In the genomic region with DNA sequence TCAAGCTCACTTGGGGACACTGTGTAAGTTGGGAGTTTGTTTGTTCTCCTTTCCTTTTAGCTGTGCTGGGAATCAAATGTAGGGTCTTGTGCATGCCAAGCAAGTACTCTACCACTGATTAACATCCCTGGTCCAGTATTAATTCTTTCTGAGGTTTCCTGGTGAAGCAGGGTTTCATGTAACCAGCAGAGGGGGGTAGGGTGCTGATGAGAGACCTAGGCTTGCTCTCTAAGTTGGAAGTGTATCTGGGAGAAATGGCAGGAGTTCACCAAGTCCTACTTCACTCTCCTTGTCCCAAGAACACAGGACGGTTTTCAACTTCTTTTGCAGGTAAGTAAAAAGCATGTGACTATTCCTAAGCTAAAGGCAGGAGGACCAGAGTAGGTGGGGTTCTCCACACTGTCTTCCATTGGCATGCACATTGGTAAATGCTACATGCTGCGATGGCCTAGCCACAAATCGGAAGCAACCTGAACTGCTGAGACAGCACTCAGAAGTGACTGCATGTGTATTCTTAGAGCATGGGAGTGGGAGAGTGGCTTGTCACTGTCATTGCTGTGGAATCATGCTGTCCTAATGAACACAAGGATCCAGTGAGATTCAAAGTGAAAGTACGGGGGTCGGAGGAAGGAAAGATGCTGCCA, we compare ENCODE assay signal across 12 mouse cellular contexts. TPM values are rescaled to one million over a fixed set of nuclear protein-coding genes. Genes with fewer than 3 reads are reported as not detected.
DNase-seq lines count a peak whose midpoint lies in the region; ATAC-seq and TF ChIP-seq lines count a peak whose summit lies in the region.
"Had no signal": no experiment of that assay in that cellular context is flagged by ENCODE, and none has a peak within 500 bp of the region (broad histone marks: within the 10 kb centered on the region; RNA-seq: fewer than 3 reads in every experiment).

No protein-coding gene starts in this region.

- H3K4me2 ChIP-seq in hindbrain, postnatal 0 days (ENCODE audit: low read depth, low read length) = no peak overlapping the region
- H3K4me2 ChIP-seq in hindbrain, embryonic 14.5 days (replicated peaks) = no peak overlapping the region
- no peak overlapping the region for H3K4me2 ChIP-seq in midbrain, postnatal 0 days (ENCODE audit: low read depth, low read length, poor library complexity, severe bottlenecking)
- no peak overlapping the region for H3K4me2 ChIP-seq in midbrain, embryonic 15.5 days

- WGBS in hindbrain, postnatal 0 days = 88% methylated on average over 5 of the region's 5 CpGs
- WGBS in hindbrain, embryonic 14.5 days = 84% methylated on average over 5 of the region's 5 CpGs
- 77% methylated on average over 5 of the region's 5 CpGs for WGBS in midbrain, postnatal 0 days
- WGBS in midbrain, embryonic 15.5 days = 82% methylated on average over 5 of the region's 5 CpGs

- no peaks in the 10 kb centered on the region for H3K27me3 ChIP-seq in hindbrain, postnatal 0 days (ENCODE audit: insufficient read depth, low read length)
- no peaks in the 10 kb centered on the region for H3K27me3 ChIP-seq in hindbrain, embryonic 14.5 days (ENCODE audit: control insufficient read depth, insufficient read depth, low read length)
- no peaks in the 10 kb centered on the region for H3K27me3 ChIP-seq in midbrain, postnatal 0 days (ENCODE audit: insufficient read depth, low read length)
- no peaks in the 10 kb centered on the region for H3K27me3 ChIP-seq in midbrain, embryonic 15.5 days (replicated peaks)

- no peak overlapping the region for H3K9ac ChIP-seq in hindbrain, postnatal 0 days (replicated peaks; ENCODE audit: low read length)
- no peak overlapping the region for H3K9ac ChIP-seq in hindbrain, embryonic 14.5 days
- no peak overlapping the region for H3K9ac ChIP-seq in midbrain, postnatal 0 days (replicated peaks; ENCODE audit: low read length, poor library complexity, severe bottlenecking)
- H3K9ac ChIP-seq in midbrain, embryonic 15.5 days = no peak overlapping the region
- H3K9ac ChIP-seq: liver, embryonic 14.5 days had no signal

- no peak overlapping the region for H3K4me3 ChIP-seq in hindbrain, postnatal 0 days (ENCODE audit: low read length)
- no peak overlapping the region for H3K4me3 ChIP-seq in hindbrain, embryonic 14.5 days (replicated peaks; ENCODE audit: low read length)
- H3K4me3 ChIP-seq in midbrain, postnatal 0 days (ENCODE audit: low read depth, low read length) = no peak overlapping the region
- H3K4me3 ChIP-seq in midbrain, embryonic 15.5 days = no peak overlapping the region

- no peak for ATAC-seq in hindbrain, postnatal 0 days
- ATAC-seq in hindbrain, embryonic 14.5 days (ENCODE audit: low FRiP score) = no peak
- ATAC-seq in midbrain, postnatal 0 days (ENCODE audit: low FRiP score) = no peak
- no peak for ATAC-seq in midbrain, embryonic 15.5 days (replicated peaks)
- ATAC-seq: intestine, embryonic 16.5 days had no signal

- H3K36me3 ChIP-seq in hindbrain, postnatal 0 days (ENCODE audit: insufficient read depth, low read length) = no peaks in the 10 kb centered on the region
- H3K36me3 ChIP-seq in hindbrain, embryonic 14.5 days (replicated peaks; ENCODE audit: control insufficient read depth, insufficient read depth) = no peaks in the 10 kb centered on the region
- H3K36me3 ChIP-seq in midbrain, postnatal 0 days (ENCODE audit: insufficient read depth, low read length) = no peaks in the 10 kb centered on the region
- no peaks in the 10 kb centered on the region for H3K36me3 ChIP-seq in midbrain, embryonic 15.5 days (replicated peaks)

- DNase-seq in hindbrain, postnatal 0 days (ENCODE audit: low spot score) = peak; percentile 10
- DNase-seq in hindbrain, embryonic 14.5 days (ENCODE audit: low spot score) = no peak
- DNase-seq in midbrain, postnatal 0 days (ENCODE audit: low spot score) = no peak
- DNase-seq in R1 (ENCODE audit: low read depth, low spot score) = peak; percentile 23
- no peak for DNase-seq in urinary bladder, postnatal 14 days (ENCODE audit: low spot score)
- DNase-seq in thymus, postnatal 14 days = no peak
- DNase-seq: heart, postnatal 14 days; midbrain, embryonic 14.5 days had no signal

- no peaks in the 10 kb centered on the region for H3K4me1 ChIP-seq in hindbrain, postnatal 0 days (ENCODE audit: insufficient read depth, low read length)
- H3K4me1 ChIP-seq in hindbrain, embryonic 14.5 days (replicated peaks; ENCODE audit: control insufficient read depth, insufficient read depth, low read length) = no peaks in the 10 kb centered on the region
- no peaks in the 10 kb centered on the region for H3K4me1 ChIP-seq in midbrain, postnatal 0 days (ENCODE audit: insufficient read depth, low read length)
- no peaks in the 10 kb centered on the region for H3K4me1 ChIP-seq in midbrain, embryonic 15.5 days

- TF ChIP-seq CTCF in hindbrain, postnatal 0 days (IDR thresholded peaks at IDR 0.05; ENCODE audit: low read depth) = peak; percentile 44
- TF ChIP-seq CTCF in midbrain, postnatal 0 days (IDR thresholded peaks at IDR 0.05) = peak; percentile 52

- no peaks in the 10 kb centered on the region for H3K9me3 ChIP-seq in hindbrain, postnatal 0 days (ENCODE audit: low read length)
- no peaks in the 10 kb centered on the region for H3K9me3 ChIP-seq in hindbrain, embryonic 14.5 days (ENCODE audit: control insufficient read depth, low read length)
- H3K9me3 ChIP-seq in midbrain, postnatal 0 days (ENCODE audit: low read length) = no peaks in the 10 kb centered on the region
- H3K9me3 ChIP-seq in midbrain, embryonic 15.5 days = no peaks in the 10 kb centered on the region

- H3K27ac ChIP-seq in hindbrain, postnatal 0 days = no peak overlapping the region
- no peak overlapping the region for H3K27ac ChIP-seq in hindbrain, embryonic 14.5 days
- no peak overlapping the region for H3K27ac ChIP-seq in midbrain, postnatal 0 days (ENCODE audit: low read depth, low read length)
- no peak overlapping the region for H3K27ac ChIP-seq in midbrain, embryonic 15.5 days
- H3K27ac ChIP-seq: liver, embryonic 14.5 days had no signal

RNA-seq across cellular contexts. Expression of gene Tnn, which starts 53.6 kb away (rescaled TPM):
- total RNA-seq in hindbrain, postnatal 0 days (2014; rRNA removed) = 0.84 and 1.0 TPM in 2 replicates
- 0.09 and 0.10 TPM in 2 replicates for polyA plus RNA-seq in hindbrain, postnatal 0 days (2015; fragmentation: Nextera tagmentation; extraction: Ambion mirVana)
- 0.09 TPM in 1 of 2 replicates, not detected in the other for polyA plus RNA-seq in hindbrain, embryonic 14.5 days (2014; fragmentation: Nextera tagmentation; extraction: Ambion mirVana)
- 0.11 and 0.14 TPM in 2 replicates for total RNA-seq in midbrain, postnatal 0 days (2014; rRNA removed)
- 0.05 TPM in 1 of 2 replicates, not detected in the other for polyA plus RNA-seq in midbrain, postnatal 0 days (2015; fragmentation: Nextera tagmentation; extraction: Ambion mirVana)
- not detected in 2 replicates for polyA plus RNA-seq in midbrain, embryonic 15.5 days (2015; fragmentation: Nextera tagmentation; extraction: Ambion mirVana)
- total RNA-seq: gastrocnemius, adult 18-20 months had no signal

RNA-seq across cellular contexts. Expression of gene 4930523C07Rik, which starts 55.6 kb away (rescaled TPM):
- total RNA-seq in hindbrain, postnatal 0 days (2014; rRNA removed) = 1.6 and 2.1 TPM in 2 replicates
- 2.8 and 3.6 TPM in 2 replicates for polyA plus RNA-seq in hindbrain, postnatal 0 days (2015; fragmentation: Nextera tagmentation; extraction: Ambion mirVana)
- 2.8 and 2.9 TPM in 2 replicates for polyA plus RNA-seq in hindbrain, embryonic 14.5 days (2014; fragmentation: Nextera tagmentation; extraction: Ambion mirVana)
- total RNA-seq in midbrain, postnatal 0 days (2014; rRNA removed) = 1.6 and 1.9 TPM in 2 replicates
- polyA plus RNA-seq in midbrain, postnatal 0 days (2015; fragmentation: Nextera tagmentation; extraction: Ambion mirVana) = 2.0 and 2.5 TPM in 2 replicates
- 1.7 TPM in 2 replicates for polyA plus RNA-seq in midbrain, embryonic 15.5 days (2015; fragmentation: Nextera tagmentation; extraction: Ambion mirVana)

Comparison
In these comparisons a context has a peak if more than half of its experiments do, and no peak if none do; other contexts are left out.
1. DNase-seq: peak in hindbrain, postnatal 0 days (single experiment) and R1 (single experiment); none in hindbrain, embryonic 14.5 days (single experiment), midbrain, postnatal 0 days (single experiment), urinary bladder, postnatal 14 days (single experiment) and thymus, postnatal 14 days (single experiment).